Mouse (Mus musculus) naive thymus-derived CD4-positive, alpha-beta T cell, adult 2 months (primary cell): ENCODE measurements at regions not wholly inside any gene's neighbourhood (a gene's known extent, or its start where the extent isn't known, plus 50 kb on each side); places are given as distances from the start of the nearest gene placed in this dataset.

Experiments
- DNase-seq: peaks from one replicate; pipeline ENCODE4 v3.0.0-alpha.2; 2011; ENCODE audit warnings: low read depth

GRCm38 (mm10) chr1:151119566-151119965, 62.8 kb upstream of the Gm47985 start:
- DNase-seq = no peak

GRCm38 (mm10) chr1:151121686-151122085, 60.7 kb upstream of the Gm47985 start:
- DNase-seq = no peak

- no peak for DNase-seq
Measured at GRCm38 (mm10) chr1:151123964-151124363, 58.4 kb upstream of the Gm47985 start.

GRCm38 (mm10) chr1:151125028-151125659, 57.2 kb upstream of the Gm47985 start:
- DNase-seq = no peak

GRCm38 (mm10) chr1:151125764-151126485, 56.4 kb upstream of the Gm47985 start:
- DNase-seq = no peak

GRCm38 (mm10) chr1:151126756-151127155, 55.6 kb upstream of the Gm47985 start:
- DNase-seq = no peak

GRCm38 (mm10) chr1:151128005-151128404, 54.3 kb upstream of the Gm47985 start:
- no peak for DNase-seq

- DNase-seq = no peak
Measured at GRCm38 (mm10) chr1:151128955-151129354, 53.4 kb upstream of the Gm47985 start.

GRCm38 (mm10) chr1:151130036-151130435, 52.3 kb upstream of the Gm47985 start:
- no peak for DNase-seq

- no peak for DNase-seq
Measured at GRCm38 (mm10) chr1:151130845-151131626, 51.3 kb upstream of the Gm47985 start.

GRCm38 (mm10) chr1:151131627-151132284, 50.6 kb upstream of the Gm47985 start:
- DNase-seq = no peak
